Mouse (Mus musculus): ENCODE results near the gene Syndig1l. TPM values are rescaled to one million over a fixed set of nuclear protein-coding genes. Genes with fewer than 3 reads are reported as not detected.
A peak's percentile ranks its signal among the peaks of the same experiment; 100 is the strongest.

Gene Syndig1l
- not detected in 2 replicates for polyA plus RNA-seq (2014; fragmentation: Nextera tagmentation; extraction: Ambion mirVana)

DNA sequence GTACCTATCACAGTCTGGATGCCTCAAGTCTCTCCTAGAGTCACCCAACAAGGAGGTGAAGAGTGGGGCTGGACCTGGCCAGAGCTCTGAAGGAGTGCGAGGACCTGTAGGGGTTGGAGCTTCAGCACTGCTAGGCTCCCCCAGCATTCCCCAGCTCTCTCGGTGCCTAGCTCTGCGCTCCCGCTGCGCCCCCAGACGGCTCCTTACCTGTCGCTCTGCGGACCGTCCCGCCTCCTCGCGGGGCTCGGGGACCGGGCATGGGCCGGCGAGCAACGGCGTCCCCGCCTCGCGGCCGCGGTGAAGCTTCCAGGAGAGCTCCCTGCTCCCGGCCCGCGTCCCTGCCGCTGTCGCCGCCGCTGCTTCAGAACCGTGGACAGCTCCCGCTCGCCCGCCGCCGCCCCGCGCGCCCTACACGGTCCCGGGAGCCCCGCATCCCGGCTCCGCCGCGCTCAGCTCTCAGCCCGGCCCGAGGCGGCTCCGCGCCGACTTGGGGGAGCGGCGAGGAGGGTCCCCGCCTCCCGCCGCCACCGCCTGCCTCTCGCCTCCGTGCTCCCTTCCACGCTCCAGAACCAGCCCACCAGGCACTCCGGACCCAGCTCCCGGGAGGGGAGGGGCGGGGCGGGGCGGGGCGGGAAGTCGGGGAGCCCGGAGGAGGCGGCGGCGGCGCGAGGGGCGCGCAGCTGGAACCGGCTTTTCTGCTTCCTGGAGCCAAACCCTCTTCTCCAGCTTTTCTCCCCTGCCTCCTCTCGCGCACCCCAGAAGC is at the start of gene Syndig1l:
Syndig1l (minus strand) TSS at position 513 of the 763 bp plus-strand sequence.
- Histone ChIP-seq H3K4me3 (ENCODE audit: low read length) (peak within 1 kb of the TSS; percentile 53), H3K27ac (ENCODE audit: low read depth, low read length) (no peak within 1 kb of the TSS), H3K9me3 (ENCODE audit: control insufficient read depth, low read length) (no peaks in the 10 kb centered on the region), H3K36me3 (ENCODE audit: control insufficient read depth, insufficient read depth, low read length) (no peaks in the 10 kb centered on the region), H3K9ac (ENCODE audit: low read depth, low read length) (no peak within 1 kb of the TSS), H3K4me2 (replicated peaks; ENCODE audit: low read depth, low read length) (peak within 1 kb of the TSS; percentile 94), H3K27me3 (ENCODE audit: control insufficient read depth, insufficient read depth, low read length) (peaks cover 59% of the 10 kb centered on the region), H3K4me1 (ENCODE audit: control insufficient read depth, insufficient read depth, low read length) (no peaks in the 10 kb centered on the region)
- ATAC-seq (ENCODE audit: low FRiP score, low TSS enrichment) = peak; percentile 82
- WGBS = under 1% methylated on average over 65 of the region's 79 CpGs

DNA sequence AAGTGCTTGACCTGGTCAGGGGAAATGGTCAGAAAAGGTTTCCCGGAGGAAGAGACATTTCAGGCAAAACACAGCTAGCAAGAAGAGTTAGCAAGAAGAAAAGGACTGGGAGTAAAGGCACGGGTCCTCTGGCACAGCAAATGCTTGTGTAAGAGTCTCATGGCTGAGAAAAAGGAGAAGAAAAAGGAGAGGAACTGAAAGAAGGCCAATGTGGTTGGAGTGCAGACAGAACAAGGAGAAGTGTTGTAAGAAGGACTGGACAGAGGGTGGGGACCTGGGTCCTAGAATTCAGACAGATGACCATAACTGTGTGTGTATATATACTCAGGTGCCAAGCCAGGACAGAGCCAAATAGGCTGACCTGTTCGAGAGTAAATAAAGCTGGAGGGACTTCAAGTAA is 49.5 kb upstream of the Syndig1l start:
- Histone ChIP-seq H3K4me2 (replicated peaks; ENCODE audit: low read depth, low read length) (no peak overlapping the region), H3K4me3 (ENCODE audit: low read length) (no peak overlapping the region), H3K9ac (ENCODE audit: low read depth, low read length) (no peak overlapping the region), H3K4me1 (ENCODE audit: control insufficient read depth, insufficient read depth, low read length) (no peaks in the 10 kb centered on the region), H3K27ac (ENCODE audit: low read depth, low read length) (no peak overlapping the region), H3K27me3 (ENCODE audit: control insufficient read depth, insufficient read depth, low read length) (peaks cover 6% of the 10 kb centered on the region; the same call in 1 of the 2 replicates), H3K36me3 (ENCODE audit: control insufficient read depth, insufficient read depth, low read length) (no peaks in the 10 kb centered on the region), H3K9me3 (ENCODE audit: control insufficient read depth, low read length) (no peaks in the 10 kb centered on the region; the same call in 1 of the 2 replicates)
- ATAC-seq (ENCODE audit: low FRiP score, low TSS enrichment) = no peak
- 66% methylated on average over 3 of the region's 3 CpGs for WGBS

DNA sequence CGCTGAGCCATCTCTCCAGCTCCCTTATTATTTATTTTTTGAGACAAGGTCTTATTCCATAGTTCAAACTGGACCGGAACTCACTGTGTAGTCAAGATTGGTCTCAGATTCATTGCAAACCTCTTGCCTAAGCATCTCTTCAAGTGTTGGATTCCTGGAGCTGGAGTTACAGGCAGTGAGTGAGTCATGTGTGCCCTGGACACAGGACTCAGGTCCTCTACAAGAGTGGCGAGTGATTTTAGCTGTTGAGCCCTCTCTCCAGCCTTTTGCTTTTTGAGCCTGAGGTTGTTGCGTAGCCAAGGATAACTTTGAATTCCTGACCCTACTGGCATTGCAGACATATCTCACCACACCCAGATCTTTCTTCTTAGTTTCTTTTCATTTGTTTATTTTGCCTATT is 47.1 kb upstream of the Syndig1l start:
- H3K36me3 ChIP-seq (ENCODE audit: control insufficient read depth, insufficient read depth, low read length) = no peaks in the 10 kb centered on the region
- H3K4me3 ChIP-seq (ENCODE audit: low read length) = no peak overlapping the region
- H3K9ac ChIP-seq (ENCODE audit: low read depth, low read length) = no peak overlapping the region
- H3K9me3 ChIP-seq (ENCODE audit: control insufficient read depth, low read length) = no peaks in the 10 kb centered on the region; the same call in 1 of the 2 replicates
- WGBS = 68% methylated on average over 4 of the region's 4 CpGs
- no peak overlapping the region for H3K4me2 ChIP-seq (replicated peaks; ENCODE audit: low read depth, low read length)
- no peak overlapping the region for H3K27ac ChIP-seq (ENCODE audit: low read depth, low read length)
- no peaks in the 10 kb centered on the region for H3K4me1 ChIP-seq (ENCODE audit: control insufficient read depth, insufficient read depth, low read length)
- no peak for ATAC-seq (ENCODE audit: low FRiP score, low TSS enrichment)
- peaks cover 6% of the 10 kb centered on the region; the same call in 1 of the 2 replicates for H3K27me3 ChIP-seq (ENCODE audit: control insufficient read depth, insufficient read depth, low read length)

DNA sequence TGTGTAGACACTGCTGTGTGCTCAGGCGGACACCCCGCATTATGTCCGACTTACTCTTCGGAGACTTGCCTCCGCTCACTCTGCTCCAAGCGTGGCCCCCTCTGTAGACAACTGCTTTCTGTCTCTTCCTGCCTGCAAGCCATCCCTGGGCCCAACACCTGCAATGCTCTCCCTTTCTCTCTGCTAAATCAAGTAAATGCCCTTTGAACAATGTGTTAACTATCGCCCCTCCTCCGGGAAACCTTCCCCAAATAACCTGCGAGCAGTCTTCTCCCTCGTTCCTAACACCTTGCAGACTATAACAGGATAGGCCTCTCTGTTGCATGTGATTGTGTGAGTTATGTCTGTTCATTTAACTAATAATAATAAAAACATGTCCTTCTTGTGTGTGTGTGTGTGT is 44.9 kb upstream of the Syndig1l start:
- 79% methylated on average over 10 of the region's 10 CpGs for WGBS
- Histone ChIP-seq H3K4me2 (replicated peaks; ENCODE audit: low read depth, low read length) (no peak overlapping the region), H3K4me1 (ENCODE audit: control insufficient read depth, insufficient read depth, low read length) (no peaks in the 10 kb centered on the region), H3K27me3 (ENCODE audit: control insufficient read depth, insufficient read depth, low read length) (0 out of 2 replicates have a peak, but pooled peaks cover 4% of the 10 kb centered on the region), H3K9ac (ENCODE audit: low read depth, low read length) (no peak overlapping the region), H3K4me3 (ENCODE audit: low read length) (no peak overlapping the region), H3K36me3 (ENCODE audit: control insufficient read depth, insufficient read depth, low read length) (no peaks in the 10 kb centered on the region), H3K27ac (ENCODE audit: low read depth, low read length) (no peak overlapping the region), H3K9me3 (ENCODE audit: control insufficient read depth, low read length) (no peaks in the 10 kb centered on the region; the same call in 1 of the 2 replicates)
- ATAC-seq (ENCODE audit: low FRiP score, low TSS enrichment) = no peak

DNA sequence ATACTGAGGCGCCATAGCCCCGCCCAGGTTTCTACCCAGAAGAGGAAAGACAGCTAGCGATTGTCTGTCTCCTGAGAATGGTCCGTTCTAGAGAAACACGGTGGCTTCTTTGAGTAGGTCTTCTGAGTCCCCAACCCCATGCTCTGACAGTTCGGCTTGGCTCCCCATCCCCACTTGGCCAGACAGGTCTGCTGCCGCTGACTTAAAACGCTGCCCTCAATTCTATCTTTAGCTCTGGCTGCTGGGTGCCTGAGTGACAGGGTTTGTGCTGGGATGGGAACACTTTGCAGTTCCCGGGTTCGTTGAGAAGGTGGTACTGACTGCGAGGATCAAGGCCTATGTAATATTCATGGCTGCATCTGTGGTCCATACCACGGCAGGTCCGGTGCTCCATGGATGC is 34.7 kb upstream of the Syndig1l start:
- no peak for ATAC-seq (ENCODE audit: low FRiP score, low TSS enrichment)
- Histone ChIP-seq H3K36me3 (ENCODE audit: control insufficient read depth, insufficient read depth, low read length) (no peaks in the 10 kb centered on the region), H3K4me2 (replicated peaks; ENCODE audit: low read depth, low read length) (no peak overlapping the region), H3K9me3 (ENCODE audit: control insufficient read depth, low read length) (no peaks in the 10 kb centered on the region), H3K4me3 (ENCODE audit: low read length) (no peak overlapping the region), H3K9ac (ENCODE audit: low read depth, low read length) (no peak overlapping the region), H3K27ac (ENCODE audit: low read depth, low read length) (no peak overlapping the region), H3K4me1 (ENCODE audit: control insufficient read depth, insufficient read depth, low read length) (no peaks in the 10 kb centered on the region), H3K27me3 (ENCODE audit: control insufficient read depth, insufficient read depth, low read length) (peaks cover 21% of the 10 kb centered on the region)
- 70% methylated on average over 13 of the region's 13 CpGs for WGBS

DNA sequence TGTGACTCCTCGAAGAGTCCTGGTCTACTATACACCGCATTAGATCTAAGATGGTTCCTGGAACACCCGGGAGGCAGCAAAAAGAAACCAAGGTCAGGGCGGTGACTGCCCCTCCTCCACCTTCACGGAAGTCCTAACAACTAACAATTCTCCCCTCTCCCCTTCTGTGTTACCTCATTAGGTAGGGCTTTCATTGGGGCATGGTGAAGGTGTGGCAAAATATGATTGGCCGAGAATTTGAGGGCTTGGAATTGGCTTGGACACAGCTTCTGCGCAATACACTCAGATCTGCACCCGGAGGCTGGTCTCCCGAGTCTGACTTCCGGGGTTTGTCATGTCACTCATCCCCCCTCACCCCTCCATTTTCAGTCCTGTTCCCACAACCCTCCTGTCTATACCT is 29.8 kb upstream of the Syndig1l start:
- Histone ChIP-seq H3K9ac (ENCODE audit: low read depth, low read length) (no peak overlapping the region), H3K27me3 (ENCODE audit: control insufficient read depth, insufficient read depth, low read length) (peaks cover 14% of the 10 kb centered on the region), H3K36me3 (ENCODE audit: control insufficient read depth, insufficient read depth, low read length) (no peaks in the 10 kb centered on the region), H3K9me3 (ENCODE audit: control insufficient read depth, low read length) (no peaks in the 10 kb centered on the region), H3K4me2 (replicated peaks; ENCODE audit: low read depth, low read length) (no peak overlapping the region), H3K4me3 (ENCODE audit: low read length) (no peak overlapping the region), H3K4me1 (ENCODE audit: control insufficient read depth, insufficient read depth, low read length) (peaks cover 8% of the 10 kb centered on the region; the same call in 1 of the 2 replicates), H3K27ac (ENCODE audit: low read depth, low read length) (no peak overlapping the region)
- no peak for ATAC-seq (ENCODE audit: low FRiP score, low TSS enrichment)
- 87% methylated on average over 10 of the region's 10 CpGs for WGBS

DNA sequence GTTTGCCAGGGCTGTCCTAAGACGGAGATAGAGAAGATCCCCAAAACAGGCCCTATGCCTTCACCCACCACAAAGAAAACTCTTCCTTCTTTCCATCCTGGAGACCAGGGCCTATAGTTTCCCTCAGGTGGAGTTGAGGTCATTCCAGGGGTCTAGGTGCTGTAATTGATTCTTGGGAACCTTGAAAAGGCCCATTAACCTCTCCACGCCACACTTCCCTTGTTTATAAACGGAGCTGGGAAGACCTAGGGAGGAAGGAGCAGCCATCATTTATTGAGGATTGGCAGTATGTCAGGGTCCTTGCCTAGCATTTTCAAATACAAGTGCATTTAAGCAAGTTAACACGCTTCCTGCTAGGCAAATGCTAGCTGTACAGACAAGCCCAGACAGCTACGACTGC is 28.8 kb upstream of the Syndig1l start:
- peaks cover 8% of the 10 kb centered on the region; the same call in 1 of the 2 replicates for H3K4me1 ChIP-seq (ENCODE audit: control insufficient read depth, insufficient read depth, low read length)
- peak; percentile 78 for ATAC-seq (ENCODE audit: low FRiP score, low TSS enrichment)
- WGBS = 18% methylated on average over 5 of the region's 5 CpGs
- no peak overlapping the region for H3K4me2 ChIP-seq (replicated peaks; ENCODE audit: low read depth, low read length)
- peaks cover 9% of the 10 kb centered on the region for H3K27me3 ChIP-seq (ENCODE audit: control insufficient read depth, insufficient read depth, low read length)
- H3K4me3 ChIP-seq (ENCODE audit: low read length) = no peak overlapping the region
- H3K9ac ChIP-seq (ENCODE audit: low read depth, low read length) = no peak overlapping the region
- peak overlapping the region; percentile 14; the same call in 1 of the 2 replicates for H3K27ac ChIP-seq (ENCODE audit: low read depth, low read length)
- no peaks in the 10 kb centered on the region for H3K9me3 ChIP-seq (ENCODE audit: control insufficient read depth, low read length)
- H3K36me3 ChIP-seq (ENCODE audit: control insufficient read depth, insufficient read depth, low read length) = no peaks in the 10 kb centered on the region

DNA sequence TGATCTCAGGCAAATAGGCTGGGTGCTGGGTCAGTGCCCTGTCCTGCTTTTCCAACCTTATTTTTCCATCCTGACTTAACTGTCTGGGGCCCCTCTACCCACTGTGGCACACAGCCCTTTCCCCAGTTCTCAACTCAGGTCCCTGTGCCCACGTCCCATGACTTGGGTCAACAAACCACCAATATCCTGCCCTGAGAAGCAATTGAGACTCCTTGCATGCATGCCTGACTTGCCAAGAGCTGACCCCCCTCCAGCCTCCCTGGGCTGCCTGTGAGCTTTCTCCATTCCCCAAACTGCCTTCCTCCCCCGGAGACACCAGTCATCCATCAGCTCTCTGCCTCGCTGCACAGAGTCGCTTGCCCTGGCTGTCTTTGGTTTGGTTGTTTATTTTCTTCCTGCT is 28.4 kb upstream of the Syndig1l start:
- no peaks in the 10 kb centered on the region for H3K9me3 ChIP-seq (ENCODE audit: control insufficient read depth, low read length)
- peak overlapping the region; percentile 14; the same call in 1 of the 2 replicates for H3K27ac ChIP-seq (ENCODE audit: low read depth, low read length)
- 9% methylated on average over 4 of the region's 4 CpGs for WGBS
- H3K4me2 ChIP-seq (replicated peaks; ENCODE audit: low read depth, low read length) = no peak overlapping the region
- no peaks in the 10 kb centered on the region for H3K36me3 ChIP-seq (ENCODE audit: control insufficient read depth, insufficient read depth, low read length)
- peaks cover 5% of the 10 kb centered on the region; the same call in 1 of the 2 replicates for H3K27me3 ChIP-seq (ENCODE audit: control insufficient read depth, insufficient read depth, low read length)
- ATAC-seq (ENCODE audit: low FRiP score, low TSS enrichment) = peak; percentile 91
- no peak overlapping the region for H3K4me3 ChIP-seq (ENCODE audit: low read length)
- peaks cover 8% of the 10 kb centered on the region; the same call in 1 of the 2 replicates for H3K4me1 ChIP-seq (ENCODE audit: control insufficient read depth, insufficient read depth, low read length)
- H3K9ac ChIP-seq (ENCODE audit: low read depth, low read length) = no peak overlapping the region

DNA sequence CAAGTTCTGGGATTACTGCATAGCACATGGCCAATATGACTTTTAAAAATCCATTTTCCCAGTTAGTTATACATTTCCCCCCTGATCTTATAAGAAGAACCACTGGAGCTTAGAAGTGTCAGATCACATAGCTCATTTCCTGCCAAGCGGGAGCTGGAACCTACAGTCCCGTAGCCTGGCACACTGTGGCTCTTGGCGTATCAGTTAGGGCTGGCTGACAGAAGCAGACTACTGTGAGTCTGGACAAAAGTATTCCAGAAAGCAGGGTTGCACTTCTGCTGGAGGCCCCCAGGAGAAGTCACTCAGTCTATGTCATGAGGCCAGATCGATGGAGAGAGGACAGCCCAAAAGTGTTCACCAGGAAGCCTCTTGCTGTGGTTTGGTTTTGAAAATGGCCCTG is 27.8 kb upstream of the Syndig1l start:
- H3K4me3 ChIP-seq (ENCODE audit: low read length) = no peak overlapping the region
- H3K4me1 ChIP-seq (ENCODE audit: control insufficient read depth, insufficient read depth, low read length) = peaks cover 8% of the 10 kb centered on the region; the same call in 1 of the 2 replicates
- ATAC-seq (ENCODE audit: low FRiP score, low TSS enrichment) = no peak
- WGBS = 42% methylated on average over 4 of the region's 4 CpGs
- no peaks in the 10 kb centered on the region for H3K9me3 ChIP-seq (ENCODE audit: control insufficient read depth, low read length)
- no peak overlapping the region for H3K9ac ChIP-seq (ENCODE audit: low read depth, low read length)
- no peak overlapping the region for H3K27ac ChIP-seq (ENCODE audit: low read depth, low read length)
- H3K4me2 ChIP-seq (replicated peaks; ENCODE audit: low read depth, low read length) = no peak overlapping the region
- no peaks in the 10 kb centered on the region for H3K36me3 ChIP-seq (ENCODE audit: control insufficient read depth, insufficient read depth, low read length)
- peaks cover 5% of the 10 kb centered on the region; the same call in 1 of the 2 replicates for H3K27me3 ChIP-seq (ENCODE audit: control insufficient read depth, insufficient read depth, low read length)
